Mouse (Mus musculus) myocyte (in vitro differentiated cells): ENCODE data around the gene Lsm11.

Source experiments
- CEBPB ChIP-seq: IDR thresholded peaks from 2 replicates; pipeline ENCODE4 v1.6.1; 2011; ENCODE audit warnings: mild to moderate bottlenecking, moderate library complexity; ENCODE audit not compliant: poor library complexity, insufficient read depth, severe bottlenecking
- MAX ChIP-seq: IDR thresholded peaks from one replicate; pipeline ENCODE4 v1.6.1; 2011; ENCODE audit warnings: low read depth, mild to moderate bottlenecking, control low read depth
- MYOD1 ChIP-seq, 3 experiments: IDR thresholded peaks; one replicate each; pipeline ENCODE4 v1.6.1; 2011; ENCODE audit warnings: control low read depth in 2 of 3, low read depth in 2 of 3, mild to moderate bottlenecking in 2 of 3, moderate library complexity in 1 of 3; ENCODE audit not compliant: insufficient read length in 2 of 3, control insufficient read depth in 1 of 3
- POLR2A ChIP-seq: IDR thresholded peaks from one replicate; pipeline ENCODE4 v1.6.1; 2011; ENCODE audit warnings: low read depth, mild to moderate bottlenecking, control low read depth, moderate library complexity; ENCODE audit not compliant: insufficient read length
- USF1 ChIP-seq: IDR thresholded peaks from one replicate; pipeline ENCODE4 v1.6.1; 2011; ENCODE audit warnings: low read depth, mild to moderate bottlenecking, control low read depth, moderate library complexity

- no peak for TF ChIP-seq POLR2A
- TF ChIP-seq USF1: no peak
- no peak for TF ChIP-seq MAX
- TF ChIP-seq CEBPB: no peak
- no peak for TF ChIP-seq MYOD1 (IDR thresholded peaks at IDR 0.05; ENCODE audit: control insufficient read depth in 1 of 3, insufficient read length in 2 of 3, low read depth in 2 of 3)
Observed at GRCm38 (mm10) chr11:45942281-45942680, 2.5 kb downstream of the Lsm11 start.
